8 mouse cellular contexts compared by ENCODE assay signal in the genomic region with DNA sequence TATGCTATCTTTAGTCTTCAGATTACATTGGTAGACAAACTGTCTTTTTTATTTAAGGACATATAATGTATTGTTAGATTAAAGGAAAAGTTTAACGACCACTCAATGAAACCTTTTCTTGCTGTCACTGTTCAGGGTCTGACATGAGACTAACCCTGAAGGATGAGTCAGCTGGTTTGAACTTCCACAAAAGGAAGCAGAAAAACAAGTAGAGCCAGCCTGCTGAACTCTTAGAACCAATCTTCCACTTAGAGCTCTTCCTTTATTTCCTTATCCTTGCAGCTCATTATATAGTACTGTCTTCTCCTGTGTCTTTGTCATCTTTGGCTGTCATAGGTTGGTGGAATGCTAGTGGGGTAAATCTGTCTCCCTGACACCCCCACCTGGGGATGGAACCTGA. TPM values are rescaled to one million over a fixed set of nuclear protein-coding genes. Genes with fewer than 3 reads are reported as not detected.
DNase-seq lines count a peak whose midpoint lies in the region; ATAC-seq lines count a peak whose summit lies in the region.

No protein-coding gene starts in this region.

- DNase-seq in heart, postnatal 14 days, result no peak
- peak; percentile 55 for DNase-seq in c-Kit-negative CD71-positive TER-119-positive erythroid progenitor cells, embryonic 14.5 days (ENCODE audit: low read depth, low spot score)
- no peak for DNase-seq in urinary bladder, postnatal 25 days (ENCODE audit: low spot score)
- no peak for DNase-seq in adrenal gland, postnatal 10 days

- 47% methylated on average over 1 of the region's 1 CpGs for WGBS in heart, embryonic 12.5 days
- 63% methylated on average over 1 of the region's 1 CpGs for WGBS in hindbrain, embryonic 15.5 days
- WGBS in midbrain, embryonic 13.5 days, result 83% methylated on average over 1 of the region's 1 CpGs

- H3K4me1 ChIP-seq in heart, embryonic 12.5 days (replicated peaks), result peaks cover 21% of the 10 kb centered on the region
- peaks cover 21% of the 10 kb centered on the region for H3K4me1 ChIP-seq in hindbrain, embryonic 15.5 days (replicated peaks)
- peaks cover 26% of the 10 kb centered on the region for H3K4me1 ChIP-seq in midbrain, embryonic 13.5 days (replicated peaks)

- no peaks in the 10 kb centered on the region for H3K9me3 ChIP-seq in heart, embryonic 12.5 days (replicated peaks)
- H3K9me3 ChIP-seq in hindbrain, embryonic 15.5 days, result no peaks in the 10 kb centered on the region
- no peaks in the 10 kb centered on the region for H3K9me3 ChIP-seq in midbrain, embryonic 13.5 days

- 0 out of 2 replicates have a peak, but pooled peaks have one; percentile 40 for ATAC-seq in heart, embryonic 12.5 days (ENCODE audit: insufficient number of reproducible peaks, low FRiP score)
- no peak for ATAC-seq in hindbrain, embryonic 15.5 days (ENCODE audit: low FRiP score, low read depth)
- no peak for ATAC-seq in midbrain, embryonic 13.5 days
- ATAC-seq in megakaryocyte-erythroid progenitor cell, adult 5-6 weeks (replicated peaks; ENCODE audit: low FRiP score, low TSS enrichment, poor library complexity, severe bottlenecking), result no peak

- H3K36me3 ChIP-seq in heart, embryonic 12.5 days, result peaks cover 43% of the 10 kb centered on the region
- peaks cover 18% of the 10 kb centered on the region for H3K36me3 ChIP-seq in hindbrain, embryonic 15.5 days
- H3K36me3 ChIP-seq in midbrain, embryonic 13.5 days, result peaks cover 37% of the 10 kb centered on the region

- H3K27me3 ChIP-seq in heart, embryonic 12.5 days (replicated peaks), result no peaks in the 10 kb centered on the region
- no peaks in the 10 kb centered on the region for H3K27me3 ChIP-seq in hindbrain, embryonic 15.5 days
- no peaks in the 10 kb centered on the region for H3K27me3 ChIP-seq in midbrain, embryonic 13.5 days

- peak overlapping the region; percentile 64 for H3K4me2 ChIP-seq in heart, embryonic 12.5 days
- H3K4me2 ChIP-seq in hindbrain, embryonic 15.5 days, result peak overlapping the region; percentile 87
- H3K4me2 ChIP-seq in midbrain, embryonic 13.5 days (replicated peaks), result peak overlapping the region; percentile 74

- peak overlapping the region; percentile 44 for H3K9ac ChIP-seq in heart, embryonic 12.5 days
- no peak overlapping the region for H3K9ac ChIP-seq in hindbrain, embryonic 15.5 days
- no peak overlapping the region for H3K9ac ChIP-seq in midbrain, embryonic 13.5 days (replicated peaks)

- peak overlapping the region; percentile 17; the same call in 1 of the 2 replicates for H3K27ac ChIP-seq in heart, embryonic 12.5 days (ENCODE audit: poor library complexity, severe bottlenecking)
- H3K27ac ChIP-seq in hindbrain, embryonic 15.5 days (replicated peaks), result no peak overlapping the region
- no peak overlapping the region for H3K27ac ChIP-seq in midbrain, embryonic 13.5 days

- peak overlapping the region; percentile 37 for H3K4me3 ChIP-seq in heart, embryonic 12.5 days
- peak overlapping the region; percentile 72; the same call in 1 of the 2 replicates for H3K4me3 ChIP-seq in hindbrain, embryonic 15.5 days
- H3K4me3 ChIP-seq in midbrain, embryonic 13.5 days (replicated peaks), result peak overlapping the region; percentile 60

- intact Hi-C loops in heart, postnatal 14 days (cut with DNase I), result loop anchor here (2.0 kb wide), 1 partner anchor 31 kb away; no protein-coding TSS in a partner anchor

RNA-seq across cellular contexts. Expression of gene Rit1, which starts 1.2 kb away (rescaled TPM):
- polyA plus RNA-seq in heart, embryonic 12.5 days (2016; fragmentation: Nextera tagmentation; extraction: Ambion mirVana), result 45.9 and 46.5 TPM in 2 replicates
- 10 to 100 TPM; 59.5 to 73.4 TPM for total RNA-seq in heart, postnatal 14 days (2021)
- 64.4 and 66.8 TPM in 2 replicates for polyA plus RNA-seq in hindbrain, embryonic 15.5 days (2015; fragmentation: Nextera tagmentation; extraction: Ambion mirVana)
- polyA plus RNA-seq in midbrain, embryonic 13.5 days (2015; fragmentation: Nextera tagmentation; extraction: Ambion mirVana), result 51.1 and 52.1 TPM in 2 replicates
- 16.7 and 20.0 TPM in 2 replicates for total RNA-seq in megakaryocyte-erythroid progenitor cell, adult 5-6 weeks (2014; fragmentation: Nextera tagmentation)
- total RNA-seq in megakaryocyte-erythroid progenitor cell, adult 5-6 weeks (2017), result 9.6 and 22.3 TPM in 2 replicates
- total RNA-seq in adrenal gland, postnatal 10 days (2021), result 10 to 100 TPM; 39.0 to 44.9 TPM

RNA-seq across cellular contexts. Expression of gene Khdc4, which starts 32.2 kb away (rescaled TPM):
- polyA plus RNA-seq in heart, embryonic 12.5 days (2016; fragmentation: Nextera tagmentation; extraction: Ambion mirVana), result 75.3 and 75.6 TPM in 2 replicates
- total RNA-seq in heart, postnatal 14 days (2021), result 10 to 100 TPM; 36.9 to 40.5 TPM
- polyA plus RNA-seq in hindbrain, embryonic 15.5 days (2015; fragmentation: Nextera tagmentation; extraction: Ambion mirVana), result 84.5 and 88.5 TPM in 2 replicates
- polyA plus RNA-seq in midbrain, embryonic 13.5 days (2015; fragmentation: Nextera tagmentation; extraction: Ambion mirVana), result 102 and 105 TPM in 2 replicates
- total RNA-seq in megakaryocyte-erythroid progenitor cell, adult 5-6 weeks (2014; fragmentation: Nextera tagmentation), result 76.1 and 88.6 TPM in 2 replicates
- 32.0 and 53.1 TPM in 2 replicates for total RNA-seq in megakaryocyte-erythroid progenitor cell, adult 5-6 weeks (2017)
- total RNA-seq in adrenal gland, postnatal 10 days (2021), result 10 to 100 TPM; 46.7 to 60.5 TPM

RNA-seq across cellular contexts. Expression of gene Syt11, which starts 57.1 kb away (rescaled TPM):
- 18.4 and 20.0 TPM in 2 replicates for polyA plus RNA-seq in heart, embryonic 12.5 days (2016; fragmentation: Nextera tagmentation; extraction: Ambion mirVana)
- total RNA-seq in heart, postnatal 14 days (2021), result 1 to 10 TPM; 4.3 to 5.0 TPM
- 220 and 239 TPM in 2 replicates for polyA plus RNA-seq in hindbrain, embryonic 15.5 days (2015; fragmentation: Nextera tagmentation; extraction: Ambion mirVana)
- 200 and 211 TPM in 2 replicates for polyA plus RNA-seq in midbrain, embryonic 13.5 days (2015; fragmentation: Nextera tagmentation; extraction: Ambion mirVana)
- total RNA-seq in megakaryocyte-erythroid progenitor cell, adult 5-6 weeks (2014; fragmentation: Nextera tagmentation), result 0.22 and 1.5 TPM in 2 replicates
- 0.19 and 1.1 TPM in 2 replicates for total RNA-seq in megakaryocyte-erythroid progenitor cell, adult 5-6 weeks (2017)
- 10 to 100 TPM; 10.5 to 18.4 TPM for total RNA-seq in adrenal gland, postnatal 10 days (2021)
